Mouse (Mus musculus) heart, adult 2 months (tissue): ENCODE measurements around the gene Cox6a2. TPM values are rescaled to one million over a fixed set of nuclear protein-coding genes. Genes with fewer than 3 reads are reported as not detected.

Experiments used
- DNase-seq, 2 experiments: peaks; one replicate each; pipeline ENCODE4 v3.0.0; 2021
- H3K27ac ChIP-seq: fragments of 200-600 bp; 2 replicates; pipeline ENCODE4 v1.8.1; 2022
- H3K27me3 ChIP-seq: fragments of 200-500 bp; 2 replicates; pipeline ENCODE4 v1.6.1; 2012; ENCODE audit warnings: mild to moderate bottlenecking, low read length, inconsistent platforms, mixed read lengths; ENCODE audit not compliant: control insufficient read depth, insufficient read depth
- H3K36me3 ChIP-seq: fragments of 200-500 bp; 2 replicates; pipeline ENCODE4 v1.6.1; 2012; ENCODE audit warnings: low read length, inconsistent platforms; ENCODE audit not compliant: control insufficient read depth, insufficient read depth
- H3K4me1 ChIP-seq: fragments of 200-500 bp; 2 replicates; pipeline ENCODE4 v1.6.1; 2011; ENCODE audit warnings: low read length; ENCODE audit not compliant: control insufficient read depth, insufficient read depth
- H3K4me3 ChIP-seq: fragments of 200-600 bp; 2 replicates; pipeline ENCODE4 v1.8.1; 2022
- H3K79me2 ChIP-seq: fragments of 200-500 bp; replicated peaks from 2 replicates; pipeline ENCODE4 v1.6.1; 2012; ENCODE audit warnings: mild to moderate bottlenecking, inconsistent platforms, low read length, moderate library complexity, mixed read lengths; ENCODE audit not compliant: control insufficient read depth, insufficient read depth
- H3K9ac ChIP-seq: fragments of 200-500 bp; 2 replicates; pipeline ENCODE4 v1.6.1; 2012; ENCODE audit warnings: low read depth, mild to moderate bottlenecking, control low read depth, inconsistent platforms, low read length, mixed read lengths
- CTCF ChIP-seq: fragments of 200-600 bp; IDR thresholded peaks from 2 replicates; pipeline ENCODE4 v1.8.1; 2022; ENCODE audit warnings: antibody characterized with exemption, mild to moderate bottlenecking, moderate library complexity
- EP300 ChIP-seq: fragments of 200-500 bp; IDR thresholded peaks from 2 replicates; pipeline ENCODE4 v1.6.1; 2011; ENCODE audit warnings: low read depth, low read length, control low read depth; ENCODE audit not compliant: insufficient read depth
- POLR2A ChIP-seq: fragments of 200-500 bp; IDR thresholded peaks from 2 replicates; pipeline ENCODE4 v1.6.1; 2011; ENCODE audit warnings: mild to moderate bottlenecking, low read depth, low read length, control low read depth; ENCODE audit not compliant: insufficient read depth
- WGBS: fragments of 180-500 bp; shearing (Covaris S2); methylation state at CpG from one replicate; pipeline ENCODE4 v1.1.7; 2018; 5-methylcytosine and 5-hydroxymethylcytosine counted together
- intact Hi-C: fragments of 180-260 bp; cut with DNase I; formaldehyde crosslinking; loops from one replicate; pipeline ENCODE4 v1.15.1; 2025
- polyA plus RNA-seq: library from polyadenylated mRNA; depleted of rRNA; stranded (reverse); fragments of >200 nt; gene quantifications from 2 replicates; pipeline ENCODE4 v1.2.3, GENCODE M21; 2012
- total RNA-seq, 2 experiments: library from RNA; stranded (reverse); gene quantifications; 2 replicates each; pipeline ENCODE4 v1.2.3; 2021

Gene Cox6a2
- total and polyA plus RNA-seq, 3 experiments: 2,428 to 7,642 (median 3,099) TPM

DNA sequence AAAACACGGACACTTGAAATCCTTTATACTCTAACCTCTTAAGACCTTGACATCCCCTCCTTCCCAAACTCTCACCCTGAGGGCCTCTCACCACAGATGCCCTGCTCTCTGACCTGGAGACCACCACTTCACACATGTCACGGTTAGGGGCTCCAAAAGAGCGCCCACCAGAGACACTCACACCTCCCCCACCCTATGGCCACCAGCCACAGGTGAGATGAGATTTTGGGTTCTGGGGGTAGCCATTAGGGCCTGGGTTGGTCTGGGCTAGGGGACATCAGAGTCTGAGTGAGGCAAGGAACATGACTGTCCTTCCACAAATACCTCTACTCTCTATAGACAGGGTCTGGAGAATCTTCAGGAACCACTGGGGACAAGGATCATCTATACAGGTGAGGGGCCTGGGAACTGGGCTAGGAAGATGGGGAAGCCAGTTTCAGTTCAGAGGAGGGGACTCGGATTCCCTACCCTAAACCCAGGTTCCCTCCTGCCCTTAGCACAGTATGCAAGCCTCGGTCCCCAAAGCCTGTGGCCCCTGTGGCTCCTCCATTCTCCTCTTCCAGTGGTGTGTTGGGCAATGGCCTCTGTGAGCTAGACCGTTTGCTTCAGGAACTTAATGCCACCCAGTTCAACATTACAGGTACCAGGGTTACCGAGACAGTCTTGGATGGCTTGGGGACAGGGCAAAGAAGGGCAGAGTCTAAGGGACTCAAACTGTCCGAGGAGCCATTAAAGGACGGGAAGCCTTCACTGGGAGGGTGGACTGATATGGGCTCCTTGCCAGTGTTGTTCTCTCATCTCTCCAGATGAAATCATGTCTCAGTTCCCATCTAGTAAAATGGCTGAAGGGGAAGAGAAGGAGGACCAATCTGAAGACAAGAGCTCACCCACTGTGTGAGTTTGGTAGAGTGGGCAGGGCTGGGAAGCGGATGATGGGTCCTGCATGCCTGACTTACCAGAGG, 42.2 kb upstream of the Cox6a2 start:
- no peaks in the 10 kb centered on the region for H3K79me2 ChIP-seq
- H3K4me1 ChIP-seq: peaks cover 2% of the 10 kb centered on the region; the same call in 1 of the 2 replicates
- H3K36me3 ChIP-seq: no peaks in the 10 kb centered on the region; the same call in none of the 2 replicates
- TF ChIP-seq EP300: no peak
- no peak for TF ChIP-seq CTCF
- no peak for TF ChIP-seq POLR2A
- no peak overlapping the region for H3K27ac ChIP-seq
- 61% methylated on average over 10 of the region's 10 CpGs for WGBS
- DNase-seq: no peak
- no peaks in the 10 kb centered on the region for H3K27me3 ChIP-seq
- peak overlapping the region; percentile 85 for H3K4me3 ChIP-seq
- H3K9ac ChIP-seq: peak overlapping the region; percentile 8; the same call in 1 of the 2 replicates
- intact Hi-C loops: loop anchor here (5.0 to 10.0 kb wide), 2 partner anchors 366 to 459 kb away; partner anchors contain the start of gene Inpp5f

GRCm38 (mm10) chr7:128247443-128247842, 41.3 kb upstream of the Cox6a2 start:
- 0% methylated on average over 13 of the region's 13 CpGs for WGBS

DNA sequence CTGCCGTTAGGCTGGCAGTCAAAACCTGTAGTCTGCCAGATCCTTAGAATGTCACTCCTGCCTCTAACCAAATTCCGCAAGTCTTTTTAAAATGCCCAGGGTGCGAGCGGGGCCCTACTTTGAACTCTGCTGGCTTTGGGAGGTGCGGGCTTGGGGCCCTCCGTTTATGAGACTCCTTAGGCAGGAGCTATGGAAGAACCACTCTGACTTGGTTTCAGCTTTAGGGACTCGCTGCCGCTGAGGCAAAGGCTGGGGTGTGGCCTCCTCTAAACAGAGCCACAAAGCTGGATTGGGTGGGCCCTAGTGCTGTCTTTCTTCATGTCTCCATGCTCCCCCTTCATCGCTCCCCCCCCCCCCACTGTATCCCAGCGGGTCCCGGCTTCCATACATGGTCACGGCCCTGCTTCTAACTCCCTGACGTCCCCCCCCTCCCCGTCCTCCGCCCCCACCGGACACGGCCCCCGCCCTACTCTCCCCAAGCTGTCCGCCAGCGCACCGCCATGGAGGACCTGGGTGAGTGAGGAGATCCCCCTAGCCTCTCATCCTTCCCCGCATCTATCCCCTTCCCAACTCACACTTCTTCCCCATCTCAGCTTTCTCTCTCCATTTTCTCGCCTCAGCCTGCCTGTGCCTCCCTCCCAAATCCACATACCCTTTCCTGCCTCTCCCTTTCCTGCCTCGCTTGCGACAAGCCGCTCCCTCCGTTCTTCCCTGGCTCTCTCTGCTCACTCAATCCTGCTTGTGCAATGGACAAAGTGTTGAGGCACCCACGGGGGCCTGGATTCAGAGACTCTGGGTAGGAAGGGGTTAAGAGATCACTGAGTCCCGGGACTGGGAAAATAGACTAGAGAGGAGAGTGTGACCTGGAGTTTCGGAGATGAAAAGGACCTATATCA, 40.6 kb upstream of the Cox6a2 start, which contains the start of gene Tgfb1i1:
TSS of gene Tgfb1i1 (plus strand) at position 317 of the 896 bp plus-strand sequence.
- peak within 1 kb of the TSS; percentile 95 for H3K27ac ChIP-seq
- H3K4me1 ChIP-seq: peaks cover 2% of the 10 kb centered on the region; the same call in 1 of the 2 replicates
- H3K9ac ChIP-seq: peak within 1 kb of the TSS; percentile 75
- peak; percentile 78 to 79 for DNase-seq
- H3K36me3 ChIP-seq: no peaks in the 10 kb centered on the region; the same call in none of the 2 replicates
- TF ChIP-seq POLR2A (peak; percentile 88), EP300 (no peak), CTCF (no peak)
- WGBS: 4% methylated on average over 26 of the region's 30 CpGs
- intact Hi-C loops: loop anchor here (1.0 to 10.0 kb wide), 3 partner anchors 99 to 461 kb away; partner anchors contain the start of gene Inpp5f
- peak within 1 kb of the TSS; percentile 85 for H3K4me3 ChIP-seq
- no peaks in the 10 kb centered on the region for H3K79me2 ChIP-seq
- H3K27me3 ChIP-seq: no peaks in the 10 kb centered on the region

More at GRCm38 (mm10) chr7:128247443-128247842, 41.3 kb upstream of the Cox6a2 start:
- TF ChIP-seq EP300 (0 out of 2 replicates have a peak, but pooled peaks have one; percentile 57), POLR2A (no peak), CTCF (peak; percentile 90)
- H3K4me1 ChIP-seq: peaks cover 2% of the 10 kb centered on the region; the same call in 1 of the 2 replicates
- H3K4me3 ChIP-seq: peak overlapping the region; percentile 85
- intact Hi-C loops: loop anchor here (1.0 to 10.0 kb wide), 3 partner anchors 98 to 460 kb away; partner anchors contain the start of gene Inpp5f
- peak overlapping the region; percentile 95 for H3K27ac ChIP-seq
- peak overlapping the region; percentile 75 for H3K9ac ChIP-seq
- H3K79me2 ChIP-seq: no peaks in the 10 kb centered on the region
- DNase-seq: peak; percentile 87
- H3K36me3 ChIP-seq: no peaks in the 10 kb centered on the region; the same call in none of the 2 replicates
- no peaks in the 10 kb centered on the region for H3K27me3 ChIP-seq

DNA sequence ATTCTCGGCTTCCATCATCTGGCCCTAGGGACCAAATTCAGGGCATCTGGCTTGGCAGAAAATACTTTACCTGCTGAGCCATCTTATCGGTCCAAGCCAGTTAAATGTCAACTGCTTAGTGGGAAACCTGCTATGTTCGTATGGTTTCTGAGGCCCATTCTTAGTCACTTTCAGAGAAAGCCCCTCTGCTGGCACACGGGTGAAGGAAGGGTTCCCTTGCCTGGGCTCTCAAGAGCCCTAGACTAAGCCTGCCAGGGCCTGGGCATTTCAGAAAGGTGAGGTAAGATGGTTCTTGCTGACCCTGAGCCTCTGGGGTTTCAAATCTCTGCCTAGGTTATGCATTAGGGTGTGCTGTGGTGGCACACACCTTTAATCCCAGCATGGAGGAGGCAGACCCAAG, 39.4 kb upstream of the Cox6a2 start:
- peaks cover 2% of the 10 kb centered on the region; the same call in 1 of the 2 replicates for H3K4me1 ChIP-seq
- no peaks in the 10 kb centered on the region for H3K27me3 ChIP-seq
- no peaks in the 10 kb centered on the region for H3K79me2 ChIP-seq
- no peak overlapping the region for H3K4me3 ChIP-seq
- H3K36me3 ChIP-seq: no peaks in the 10 kb centered on the region; the same call in 1 of the 2 replicates
- TF ChIP-seq POLR2A: no peak
- TF ChIP-seq CTCF: no peak
- no peak for TF ChIP-seq EP300
- intact Hi-C loops: loop anchor here (5.0 to 10.0 kb wide), 2 partner anchors 369 to 462 kb away; partner anchors contain the start of gene Inpp5f
- peak overlapping the region; percentile 95 for H3K27ac ChIP-seq
- WGBS: 92% methylated on average over 4 of the region's 4 CpGs
- DNase-seq: no peak
- no peak overlapping the region for H3K9ac ChIP-seq
